Mouse (Mus musculus) c-Kit-negative CD71-positive TER-119-positive erythroid progenitor cells, embryonic 14.5 days (primary cell): Measurements from ENCODE around the gene Epha6.

Source experiments
- DNase-seq: peaks from one replicate; pipeline ENCODE4 v3.0.0-alpha.2; 2013; ENCODE audit warnings: low read depth, low spot score

Gene Epha6

GRCm38 (mm10) chr16:60266367-60267351 is 338.7 kb downstream of the Epha6 start:
- DNase-seq = no peak

GRCm38 (mm10) chr16:60264719-60265508 is 340.4 kb downstream of the Epha6 start:
- no peak for DNase-seq

GRCm38 (mm10) chr16:60258151-60258635 is 347.1 kb downstream of the Epha6 start:
- DNase-seq = no peak

- no peak for DNase-seq
Measured at GRCm38 (mm10) chr16:60257623-60258022, 347.7 kb downstream of the Epha6 start.

GRCm38 (mm10) chr16:60257044-60257443 is 348.3 kb downstream of the Epha6 start:
- no peak for DNase-seq

- DNase-seq = no peak
Measured at GRCm38 (mm10) chr16:60239356-60240190, 365.8 kb downstream of the Epha6 start.

- no peak for DNase-seq
Measured at GRCm38 (mm10) chr16:60233985-60234766, 371.2 kb downstream of the Epha6 start.

- DNase-seq = no peak
Measured at GRCm38 (mm10) chr16:60232982-60233381, 372.3 kb downstream of the Epha6 start.

- no peak for DNase-seq
Measured at GRCm38 (mm10) chr16:60209151-60209550, 396.2 kb downstream of the Epha6 start.

- DNase-seq = no peak
Measured at GRCm38 (mm10) chr16:60175580-60175979, 429.8 kb downstream of the Epha6 start.

- DNase-seq = no peak
Measured at GRCm38 (mm10) chr16:60152439-60152838, 452.9 kb downstream of the Epha6 start.

- no peak for DNase-seq
Measured at GRCm38 (mm10) chr16:60144370-60144769, 461.0 kb downstream of the Epha6 start.

- no peak for DNase-seq
Measured at GRCm38 (mm10) chr16:60121435-60121834, 483.9 kb downstream of the Epha6 start.

- no peak for DNase-seq
Measured at GRCm38 (mm10) chr16:60102210-60102609, 503.1 kb downstream of the Epha6 start.

- no peak for DNase-seq
Measured at GRCm38 (mm10) chr16:60095333-60095732, 510.0 kb downstream of the Epha6 start.

- DNase-seq = no peak
Measured at GRCm38 (mm10) chr16:60086976-60087375, 518.4 kb downstream of the Epha6 start.

- no peak for DNase-seq
Measured at GRCm38 (mm10) chr16:60070457-60071112, 534.7 kb downstream of the Epha6 start.

GRCm38 (mm10) chr16:60043809-60044208 is 561.5 kb downstream of the Epha6 start:
- no peak for DNase-seq

GRCm38 (mm10) chr16:60028381-60028780 is 577.0 kb downstream of the Epha6 start:
- no peak for DNase-seq
